In genomic region chr9:62924886-62925610, GRCm38 (mm10) we compare ENCODE assay signal across 29 mouse cellular contexts.
DNase-seq lines count a peak whose midpoint lies in the region; ATAC-seq and TF ChIP-seq lines count a peak whose summit lies in the region.
"Had no signal": no experiment of that assay in that cellular context is flagged by ENCODE, and none has a peak within 500 bp of the region (broad histone marks: within the 10 kb centered on the region; RNA-seq: fewer than 3 reads in every experiment).

No protein-coding gene starts in this region.

- TF ChIP-seq EP300 in heart, adult 2 months (IDR thresholded peaks at IDR 0.05; ENCODE audit: insufficient read depth, low read depth, low read length): no peak

- H3K4me3 ChIP-seq in forebrain, postnatal 0 days (ENCODE audit: low read depth, low read length): no peak overlapping the region
- no peak overlapping the region for H3K4me3 ChIP-seq in forebrain, embryonic 15.5 days
- H3K4me3 ChIP-seq in heart, adult 2 months: no peak overlapping the region
- H3K4me3 ChIP-seq in forebrain, embryonic 16.5 days (replicated peaks; ENCODE audit: low read length): no peak overlapping the region
- H3K4me3 ChIP-seq: embryonic facial prominence, embryonic 12.5 days; heart, embryonic 13.5 days; limb, embryonic 13.5 days; lung, embryonic 15.5 days; megakaryocyte, embryonic 14.5 days; midbrain, embryonic 12.5 days; myocyte; neural tube, embryonic 12.5 days; stomach, embryonic 15.5 days had no signal

- TF ChIP-seq CTCF in forebrain, postnatal 0 days (IDR thresholded peaks at IDR 0.05; ENCODE audit: low read depth): no peak
- TF ChIP-seq CTCF in heart, adult 2 months (IDR thresholded peaks at IDR 0.05): 0 out of 2 replicates have a peak, but pooled peaks have one; percentile 9

- TF ChIP-seq POLR2A in heart, adult 2 months (IDR thresholded peaks at IDR 0.05; ENCODE audit: insufficient read depth, low read depth, low read length): no peak

- H3K4me1 ChIP-seq in forebrain, postnatal 0 days (ENCODE audit: insufficient read depth): peaks cover 3% of the 10 kb centered on the region; the same call in 1 of the 2 replicates
- H3K4me1 ChIP-seq in forebrain, embryonic 15.5 days: no peaks in the 10 kb centered on the region
- peaks cover 4% of the 10 kb centered on the region; the same call in 1 of the 2 replicates for H3K4me1 ChIP-seq in heart, adult 2 months (ENCODE audit: control insufficient read depth, insufficient read depth, low read length)
- H3K4me1 ChIP-seq in forebrain, embryonic 16.5 days (replicated peaks; ENCODE audit: control insufficient read depth, insufficient read depth, low read length): 0 out of 2 replicates have a peak, but pooled peaks cover 2% of the 10 kb centered on the region
- H3K4me1 ChIP-seq: embryonic facial prominence, embryonic 12.5 days; limb, embryonic 13.5 days; midbrain, embryonic 12.5 days; neural tube, embryonic 12.5 days; stomach, embryonic 15.5 days had no signal

- H3K27ac ChIP-seq in forebrain, postnatal 0 days (ENCODE audit: low read depth, low read length): peak overlapping the region; percentile 45; the same call in 1 of the 2 replicates
- no peak overlapping the region for H3K27ac ChIP-seq in forebrain, embryonic 15.5 days (replicated peaks)
- no peak overlapping the region for H3K27ac ChIP-seq in heart, adult 2 months
- H3K27ac ChIP-seq in forebrain, embryonic 16.5 days (ENCODE audit: low read length): no peak overlapping the region
- H3K27ac ChIP-seq: embryonic facial prominence, embryonic 12.5 days; heart, embryonic 13.5 days; hindbrain, embryonic 14.5 days; limb, embryonic 13.5 days; lung, embryonic 15.5 days; midbrain, embryonic 12.5 days; neural tube, embryonic 12.5 days; stomach, embryonic 15.5 days had no signal

- ATAC-seq in forebrain, postnatal 0 days: no peak
- ATAC-seq in forebrain, embryonic 15.5 days (replicated peaks): no peak
- no peak for ATAC-seq in forebrain, embryonic 16.5 days
- ATAC-seq: intestine, postnatal 0 days had no signal

- H3K9me3 ChIP-seq in forebrain, postnatal 0 days (ENCODE audit: low read length): no peaks in the 10 kb centered on the region
- no peaks in the 10 kb centered on the region for H3K9me3 ChIP-seq in forebrain, embryonic 15.5 days
- H3K9me3 ChIP-seq in forebrain, embryonic 16.5 days (ENCODE audit: control insufficient read depth, low read length): no peaks in the 10 kb centered on the region
- H3K9me3 ChIP-seq: embryonic facial prominence, embryonic 12.5 days; heart, embryonic 13.5 days; limb, embryonic 13.5 days; lung, embryonic 15.5 days; megakaryocyte, embryonic 14.5 days; midbrain, embryonic 12.5 days; neural tube, embryonic 12.5 days; stomach, embryonic 15.5 days had no signal

- no peak overlapping the region for H3K9ac ChIP-seq in forebrain, postnatal 0 days
- no peak overlapping the region for H3K9ac ChIP-seq in forebrain, embryonic 15.5 days (replicated peaks)
- H3K9ac ChIP-seq in heart, adult 2 months (ENCODE audit: low read depth, low read length): no peak overlapping the region
- no peak overlapping the region for H3K9ac ChIP-seq in forebrain, embryonic 16.5 days (replicated peaks; ENCODE audit: low read depth, low read length)
- H3K9ac ChIP-seq: embryonic facial prominence, embryonic 12.5 days; heart, embryonic 13.5 days; hindbrain, embryonic 14.5 days; limb, embryonic 13.5 days; lung, embryonic 15.5 days; midbrain, embryonic 12.5 days; neural tube, embryonic 12.5 days; stomach, embryonic 15.5 days had no signal

- H3K79me2 ChIP-seq in heart, adult 2 months (replicated peaks; ENCODE audit: control insufficient read depth, insufficient read depth, low read length): peaks cover 4% of the 10 kb centered on the region

- intact Hi-C loops in heart, adult 2 months (cut with DNase I): no loop called here

- H3K4me2 ChIP-seq in forebrain, postnatal 0 days (ENCODE audit: low read depth): no peak overlapping the region
- no peak overlapping the region for H3K4me2 ChIP-seq in forebrain, embryonic 15.5 days (replicated peaks)
- no peak overlapping the region for H3K4me2 ChIP-seq in forebrain, embryonic 16.5 days (ENCODE audit: low read length)
- H3K4me2 ChIP-seq: embryonic facial prominence, embryonic 12.5 days; heart, embryonic 13.5 days; hindbrain, embryonic 14.5 days; limb, embryonic 13.5 days; liver, embryonic 11.5 days; lung, embryonic 15.5 days; midbrain, embryonic 12.5 days; neural tube, embryonic 12.5 days; stomach, embryonic 15.5 days had no signal

- H3K27me3 ChIP-seq in forebrain, postnatal 0 days (ENCODE audit: insufficient read depth, low read length): no peaks in the 10 kb centered on the region
- no peaks in the 10 kb centered on the region for H3K27me3 ChIP-seq in forebrain, embryonic 15.5 days
- no peaks in the 10 kb centered on the region for H3K27me3 ChIP-seq in heart, adult 2 months (ENCODE audit: control insufficient read depth, insufficient read depth, low read length)
- no peaks in the 10 kb centered on the region for H3K27me3 ChIP-seq in forebrain, embryonic 16.5 days (replicated peaks; ENCODE audit: control insufficient read depth, insufficient read depth, low read length)
- H3K27me3 ChIP-seq: CH12.LX; embryonic facial prominence, embryonic 12.5 days; heart, embryonic 13.5 days; limb, embryonic 13.5 days; lung, embryonic 15.5 days; megakaryocyte, embryonic 14.5 days; midbrain, embryonic 12.5 days; neural tube, embryonic 12.5 days; stomach, embryonic 15.5 days had no signal

- WGBS in forebrain, postnatal 0 days: 72% methylated on average over 2 of the region's 2 CpGs
- 95% methylated on average over 2 of the region's 2 CpGs for WGBS in forebrain, embryonic 15.5 days
- 71% methylated on average over 2 of the region's 2 CpGs for whole genome bisulfite sequencing in heart, adult 2 months
- WGBS in forebrain, embryonic 16.5 days: 87% methylated on average over 2 of the region's 2 CpGs

- DNase-seq in forebrain, postnatal 0 days: peak; percentile 27
- no peak for DNase-seq in heart, adult 2 months
- DNase-seq in heart, adult 9 months (ENCODE audit: low spot score in 2 of 2): no peak
- peak; percentile 8 for DNase-seq in right cerebral cortex, postnatal 4 days
- DNase-seq in right cerebral cortex, postnatal 25 days: no peak
- DNase-seq: adrenal gland, adult 8-10 months; cerebellum, adult 8-10 months; cerebellum, postnatal 25 days; gastrocnemius, postnatal 36 days; heart, adult 18-20 months; heart, postnatal 10 days; kidney, postnatal 14 days; lung, postnatal 4 days; thymus, postnatal 14 days had no signal

- H3K36me3 ChIP-seq in forebrain, postnatal 0 days (ENCODE audit: insufficient read depth): peaks cover 7% of the 10 kb centered on the region
- 0 out of 2 replicates have a peak, but pooled peaks cover 4% of the 10 kb centered on the region for H3K36me3 ChIP-seq in forebrain, embryonic 15.5 days
- peaks cover 11% of the 10 kb centered on the region for H3K36me3 ChIP-seq in heart, adult 2 months (ENCODE audit: control insufficient read depth, insufficient read depth, low read length)
- H3K36me3 ChIP-seq in forebrain, embryonic 16.5 days (ENCODE audit: control insufficient read depth, insufficient read depth): no peaks in the 10 kb centered on the region

Comparison
In these comparisons a context has a peak if more than half of its experiments do, and no peak if none do; other contexts are left out.
1. DNase-seq: peak in forebrain, postnatal 0 days (single experiment) and right cerebral cortex, postnatal 4 days (single experiment); none in heart, adult 2 months (0 of 2), heart, adult 9 months (0 of 2) and right cerebral cortex, postnatal 25 days (single experiment).